Mouse (Mus musculus) midbrain, embryonic 10.5 days (tissue): ENCODE data around the gene Wbp2nl. TPM values are rescaled to one million over a fixed set of nuclear protein-coding genes. Genes with fewer than 3 reads are reported as not detected.

ENCODE experiments used
- DNase-seq: peaks from one replicate; pipeline ENCODE4 v3.0.0-alpha.2; 2017; ENCODE audit warnings: low spot score
- H3K27ac ChIP-seq: fragments of 300-500 bp; sonication (generic); replicated peaks from 2 replicates; pipeline ENCODE4 v1.5.1; 2016; ENCODE audit warnings: mild to moderate bottlenecking
- H3K27me3 ChIP-seq: fragments of 300-500 bp; sonication (generic); 2 replicates; pipeline ENCODE4 v1.6.1; 2016; ENCODE audit warnings: low read depth, mild to moderate bottlenecking; ENCODE audit not compliant: poor library complexity, severe bottlenecking
- H3K36me3 ChIP-seq: fragments of 300-500 bp; sonication (generic); 2 replicates; pipeline ENCODE4 v1.6.1; 2016; ENCODE audit warnings: mild to moderate bottlenecking, moderate library complexity
- H3K4me1 ChIP-seq: fragments of 300-500 bp; sonication (generic); 2 replicates; pipeline ENCODE4 v1.6.1; 2016
- H3K4me3 ChIP-seq: fragments of 300-500 bp; sonication (generic); 2 replicates; pipeline ENCODE4 v1.5.1; 2016; ENCODE audit warnings: mild to moderate bottlenecking, moderate library complexity
- H3K9me3 ChIP-seq: fragments of 300-500 bp; sonication (generic); replicated peaks from 2 replicates; pipeline ENCODE4 v1.6.1; 2016; ENCODE audit warnings: mild to moderate bottlenecking
- WGBS: fragments of 180-500 bp; shearing (Covaris S2); methylation state at CpG from one replicate; pipeline ENCODE4 v1.1.7; 2016; 5-methylcytosine and 5-hydroxymethylcytosine counted together
- polyA plus RNA-seq: library from polyadenylated mRNA; unstranded; fragments of >200 nt; fragmentation: Nextera tagmentation; extraction: Ambion mirVana; gene quantifications from 2 replicates; pipeline ENCODE4 v1.2.1, GENCODE M21; 2016

Gene Wbp2nl
- polyA plus RNA-seq, 1 experiment from 2014 or later, result 0.11 TPM

DNA sequence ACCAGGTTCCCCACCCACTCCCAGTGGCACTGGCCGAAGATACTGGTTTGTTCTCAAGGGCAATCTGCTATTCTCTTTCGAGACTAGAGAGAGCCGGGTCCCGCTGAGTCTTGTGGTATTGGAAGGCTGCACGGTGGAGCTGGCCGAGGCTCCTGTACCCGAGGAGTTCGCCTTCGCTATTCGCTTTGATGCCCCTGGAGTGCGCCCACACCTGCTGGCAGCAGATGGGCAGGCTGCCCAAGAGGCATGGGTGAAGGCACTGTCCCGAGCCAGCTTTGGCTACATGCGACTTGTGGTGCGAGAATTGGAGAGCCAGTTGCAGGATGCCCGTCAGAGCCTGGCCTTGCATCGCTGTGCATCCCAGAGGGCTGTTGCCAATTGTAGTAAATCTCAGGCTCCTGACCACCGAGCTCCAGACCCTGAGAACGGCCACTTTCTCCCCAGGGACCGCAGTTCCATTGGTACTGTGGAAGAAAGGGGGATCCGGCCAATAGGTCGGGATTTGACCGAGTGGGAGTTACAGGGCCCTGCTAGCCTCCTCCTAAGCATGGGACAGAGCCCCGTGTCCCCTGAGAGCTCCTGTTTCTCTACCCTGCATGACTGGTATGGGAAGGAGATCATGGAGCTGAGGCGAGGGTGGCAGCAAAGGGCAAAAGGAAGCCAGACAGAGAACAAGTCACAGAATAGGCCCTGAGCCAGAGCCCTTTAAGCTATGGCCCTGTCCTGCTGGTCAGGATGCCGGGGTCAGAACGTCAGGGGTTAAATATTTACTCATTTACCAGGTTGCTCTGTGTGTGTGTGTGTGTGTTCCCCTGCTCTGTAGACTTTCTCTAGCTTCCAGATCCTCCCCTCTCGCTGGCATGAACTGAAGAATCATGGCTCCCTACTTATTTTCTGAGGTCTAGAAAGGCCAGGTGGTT, 44.9 kb downstream of the Wbp2nl start:
- H3K27ac ChIP-seq, result 0 out of 2 replicates have a peak overlapping the region, but pooled peaks have one; percentile 15
- no peaks in the 10 kb centered on the region for H3K9me3 ChIP-seq
- H3K27me3 ChIP-seq, result peaks cover 34% of the 10 kb centered on the region
- no peak for DNase-seq
- WGBS, result 90% methylated on average over 27 of the region's 27 CpGs
- H3K4me1 ChIP-seq, result peaks cover 49% of the 10 kb centered on the region
- H3K36me3 ChIP-seq, result peaks cover 14% of the 10 kb centered on the region
- H3K4me3 ChIP-seq, result no peak overlapping the region

DNA sequence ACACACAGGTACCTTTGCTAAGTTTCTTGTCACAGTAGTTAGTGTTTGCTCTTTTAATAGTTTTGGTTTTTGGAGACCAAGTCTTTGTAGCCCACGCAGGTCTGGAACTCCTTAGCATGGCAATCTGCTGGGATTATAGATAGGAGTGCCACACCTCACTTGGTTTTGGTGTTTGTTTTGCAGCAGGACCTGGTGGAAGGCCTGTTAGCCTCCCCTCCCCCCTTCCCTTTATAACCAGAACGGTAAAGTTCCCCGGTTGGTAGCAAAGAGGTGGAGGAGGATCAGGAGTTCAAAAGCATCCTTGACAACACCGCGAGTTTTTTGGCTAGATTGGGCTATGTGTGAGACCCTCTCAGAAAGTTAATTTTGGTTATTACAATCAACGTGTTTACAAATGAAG, 46.2 kb downstream of the Wbp2nl start:
- H3K9me3 ChIP-seq, result no peaks in the 10 kb centered on the region
- H3K27ac ChIP-seq, result 0 out of 2 replicates have a peak overlapping the region, but pooled peaks have one; percentile 42
- no peak for DNase-seq
- peaks cover 28% of the 10 kb centered on the region for H3K36me3 ChIP-seq
- 89% methylated on average over 6 of the region's 6 CpGs for WGBS
- peaks cover 42% of the 10 kb centered on the region for H3K4me1 ChIP-seq
- peaks cover 24% of the 10 kb centered on the region for H3K27me3 ChIP-seq
- H3K4me3 ChIP-seq, result no peak overlapping the region

DNA sequence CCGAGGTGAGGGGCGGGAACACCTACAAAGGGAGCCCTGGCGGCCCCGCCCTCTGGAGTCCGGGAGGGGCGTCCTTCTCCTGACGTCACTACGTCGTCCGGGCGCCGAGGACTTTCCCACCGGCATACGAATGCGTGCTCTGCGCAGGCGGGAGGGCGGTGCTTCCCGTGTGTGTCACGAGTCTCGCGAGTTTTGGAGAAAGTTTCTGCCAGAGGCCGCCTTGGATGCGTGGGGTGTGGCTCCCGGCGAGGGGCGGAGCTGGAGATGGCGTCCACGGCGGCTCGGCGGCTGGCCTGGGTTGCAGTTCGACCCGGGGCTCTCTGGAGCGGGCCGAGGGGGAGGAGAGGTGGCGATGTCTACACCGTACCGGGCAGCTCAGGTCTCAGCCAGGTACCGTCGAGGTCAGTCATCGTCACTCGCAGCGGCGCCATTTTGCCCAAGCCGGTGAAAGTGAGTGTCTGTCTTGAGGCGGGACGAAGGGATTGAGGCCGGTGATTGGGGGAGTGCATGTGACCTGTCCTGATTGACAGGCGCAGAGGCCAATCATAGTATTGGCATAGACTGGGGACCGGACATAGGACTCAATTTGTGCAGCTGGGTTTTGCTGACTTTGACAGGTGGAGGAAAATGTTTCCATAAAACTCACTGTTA, 47.2 kb downstream of the Wbp2nl start:
- peaks cover 38% of the 10 kb centered on the region for H3K36me3 ChIP-seq
- peak overlapping the region; percentile 95 for H3K27ac ChIP-seq
- H3K4me1 ChIP-seq, result peaks cover 34% of the 10 kb centered on the region
- H3K27me3 ChIP-seq, result peaks cover 15% of the 10 kb centered on the region
- WGBS, result under 1% methylated on average over 51 of the region's 51 CpGs
- no peaks in the 10 kb centered on the region for H3K9me3 ChIP-seq
- peak; percentile 98 for DNase-seq
- peak overlapping the region; percentile 80 for H3K4me3 ChIP-seq

DNA sequence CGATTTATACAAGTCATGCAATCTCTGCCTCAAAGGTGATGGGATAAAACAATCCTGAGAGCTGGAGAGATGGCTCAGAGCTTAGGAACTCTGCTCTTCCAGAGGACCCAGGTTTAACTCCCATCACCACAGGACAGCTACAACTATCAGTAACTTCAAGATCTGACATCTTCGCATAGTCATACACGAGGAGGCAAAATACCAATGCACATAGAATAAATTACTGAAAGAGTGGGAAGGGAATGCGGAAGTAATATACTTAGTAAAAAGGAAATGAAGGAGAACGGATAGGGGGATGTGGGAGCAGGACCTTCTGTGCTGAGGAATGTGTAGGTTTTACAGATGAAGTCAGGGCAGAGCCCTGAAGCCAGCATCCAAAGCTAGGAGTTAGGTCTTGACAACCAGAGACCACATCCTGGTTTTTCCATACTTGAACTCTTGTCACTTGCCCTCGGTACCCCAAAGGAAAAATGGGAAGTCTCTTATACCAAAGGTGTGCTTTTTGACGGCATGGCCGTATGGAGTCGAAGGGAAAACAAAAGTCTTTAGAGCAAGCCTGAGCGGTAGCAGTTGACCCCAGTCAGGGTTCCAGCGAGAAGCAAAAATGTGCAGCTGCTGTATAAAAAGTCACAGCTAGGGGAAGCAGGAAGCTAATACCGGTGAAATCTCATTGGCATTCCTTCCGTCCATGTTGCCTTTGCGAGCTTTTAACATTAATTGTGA, 48.0 kb downstream of the Wbp2nl start:
- Histone ChIP-seq H3K36me3 (peaks cover 40% of the 10 kb centered on the region), H3K27ac (peak overlapping the region; percentile 95), H3K9me3 (no peaks in the 10 kb centered on the region), H3K4me3 (peak overlapping the region; percentile 80), H3K27me3 (peaks cover 7% of the 10 kb centered on the region; the same call in 1 of the 2 replicates), H3K4me1 (peaks cover 28% of the 10 kb centered on the region)
- WGBS, result 68% methylated on average over 14 of the region's 14 CpGs
- DNase-seq, result no peak

DNA sequence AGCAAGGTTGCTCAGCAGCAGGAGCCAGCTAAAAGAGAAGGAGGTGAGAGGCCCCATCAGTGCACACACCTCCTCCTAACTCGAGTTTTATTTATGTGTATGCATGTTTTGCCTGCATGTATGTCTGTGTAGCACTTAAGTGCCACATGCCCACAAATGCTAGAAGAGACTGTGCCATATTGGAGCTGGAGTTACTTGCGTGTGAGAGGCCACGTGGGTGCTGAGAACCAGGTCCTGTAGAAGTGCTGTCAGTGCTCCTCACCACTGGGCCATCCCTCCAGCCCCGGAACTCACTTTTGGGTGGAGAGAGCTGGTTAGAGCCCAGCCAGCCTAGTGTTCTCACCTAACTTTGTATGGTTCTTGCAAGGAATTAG, 48.5 kb downstream of the Wbp2nl start:
- H3K36me3 ChIP-seq, result peaks cover 40% of the 10 kb centered on the region
- WGBS, result 86% methylated on average over 4 of the region's 4 CpGs

DNA sequence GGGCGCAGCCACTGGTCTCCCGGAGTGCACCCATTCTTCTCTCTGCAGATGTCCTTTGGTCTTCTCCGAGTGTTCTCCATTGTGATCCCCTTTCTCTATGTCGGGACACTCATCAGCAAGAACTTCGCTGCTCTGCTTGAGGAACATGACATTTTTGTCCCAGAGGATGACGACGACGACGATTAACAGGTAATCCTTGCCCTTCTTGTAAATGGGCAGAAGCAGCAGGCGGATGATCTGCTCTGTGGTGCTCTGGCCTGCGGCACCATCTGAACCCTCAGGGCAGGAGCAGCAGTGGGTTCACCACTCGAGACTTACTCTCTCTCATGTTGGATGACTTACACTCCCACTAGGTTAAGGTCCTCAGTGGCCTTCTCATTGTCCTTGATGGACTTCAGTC, 49.1 kb downstream of the Wbp2nl start:
- WGBS, result 91% methylated on average over 12 of the region's 12 CpGs
- no peak overlapping the region for H3K27ac ChIP-seq
- H3K4me3 ChIP-seq, result no peak overlapping the region
- peaks cover 38% of the 10 kb centered on the region for H3K4me1 ChIP-seq
- DNase-seq, result no peak
- no peaks in the 10 kb centered on the region for H3K9me3 ChIP-seq
- peaks cover 40% of the 10 kb centered on the region for H3K36me3 ChIP-seq
- H3K27me3 ChIP-seq, result no peaks in the 10 kb centered on the region

More for the DNA sequence above, 48.5 kb downstream of the Wbp2nl start:
- DNase-seq, result no peak
- Histone ChIP-seq H3K27ac (no peak overlapping the region), H3K4me1 (peaks cover 32% of the 10 kb centered on the region), H3K4me3 (peak overlapping the region; percentile 80), H3K9me3 (no peaks in the 10 kb centered on the region), H3K27me3 (0 out of 2 replicates have a peak, but pooled peaks cover 1% of the 10 kb centered on the region)

DNA sequence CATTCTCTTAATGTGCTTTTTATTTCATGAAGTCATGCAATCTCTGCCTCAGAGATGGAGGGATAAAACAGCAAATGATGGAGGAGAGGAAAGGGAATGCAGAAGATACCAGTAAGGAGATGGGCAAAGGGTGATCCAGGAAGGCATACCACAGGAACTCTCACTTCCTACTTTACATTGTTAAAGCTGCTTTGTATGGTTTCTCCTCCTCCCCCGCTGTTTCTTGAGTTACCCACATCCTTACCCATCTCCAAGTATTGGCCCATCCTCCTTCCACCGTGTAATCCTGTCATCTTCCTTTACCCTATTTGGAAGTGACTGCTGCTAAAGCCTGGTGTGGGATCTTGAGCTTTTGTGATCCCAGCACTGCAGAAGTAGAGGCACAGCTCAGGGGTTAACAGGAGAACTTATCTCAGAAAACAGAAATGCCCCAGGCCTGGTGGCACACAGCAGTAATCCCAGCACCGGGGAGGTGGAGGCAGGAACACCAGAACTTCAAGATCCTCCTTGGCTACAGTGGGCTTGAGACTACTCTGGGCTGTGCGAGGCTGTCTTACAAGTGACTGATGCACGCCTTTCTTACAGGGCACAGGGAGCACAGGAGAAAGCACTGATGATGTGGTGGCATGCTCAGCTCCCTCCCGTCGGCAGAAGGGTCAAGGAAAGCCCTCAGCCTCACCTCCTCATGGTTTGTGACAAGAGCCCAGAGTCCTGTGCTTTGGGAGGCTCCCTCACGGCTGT, 49.7 kb downstream of the Wbp2nl start:
- no peaks in the 10 kb centered on the region for H3K27me3 ChIP-seq
- H3K4me3 ChIP-seq, result no peak overlapping the region
- H3K4me1 ChIP-seq, result peaks cover 44% of the 10 kb centered on the region
- WGBS, result 93% methylated on average over 8 of the region's 8 CpGs
- no peak for DNase-seq
- peaks cover 40% of the 10 kb centered on the region for H3K36me3 ChIP-seq
- H3K27ac ChIP-seq, result no peak overlapping the region
- H3K9me3 ChIP-seq, result no peaks in the 10 kb centered on the region

DNA sequence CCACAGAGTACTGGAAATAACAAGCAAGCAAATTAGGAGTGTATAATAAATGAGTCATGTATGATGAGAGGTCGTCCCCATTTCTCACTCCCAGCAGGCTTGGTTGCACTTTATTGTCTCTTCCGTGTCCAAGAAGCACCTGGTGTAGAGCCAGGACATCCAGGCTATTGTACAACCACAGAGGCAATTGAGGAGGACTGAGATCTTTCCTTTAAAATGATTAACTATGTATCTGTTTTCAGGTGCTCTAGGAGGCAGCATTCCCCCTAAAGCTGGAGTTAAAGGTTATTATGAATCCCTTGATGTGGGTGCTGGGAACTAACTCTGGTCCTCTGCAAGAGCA, 50.2 kb downstream of the Wbp2nl start:
- no peak for DNase-seq
- no peak overlapping the region for H3K4me3 ChIP-seq
- H3K9me3 ChIP-seq, result no peaks in the 10 kb centered on the region
- peaks cover 40% of the 10 kb centered on the region for H3K36me3 ChIP-seq
- H3K4me1 ChIP-seq, result peaks cover 45% of the 10 kb centered on the region
- H3K27ac ChIP-seq, result no peak overlapping the region
- WGBS, result 93% methylated on average over 2 of the region's 2 CpGs
- no peaks in the 10 kb centered on the region for H3K27me3 ChIP-seq

DNA sequence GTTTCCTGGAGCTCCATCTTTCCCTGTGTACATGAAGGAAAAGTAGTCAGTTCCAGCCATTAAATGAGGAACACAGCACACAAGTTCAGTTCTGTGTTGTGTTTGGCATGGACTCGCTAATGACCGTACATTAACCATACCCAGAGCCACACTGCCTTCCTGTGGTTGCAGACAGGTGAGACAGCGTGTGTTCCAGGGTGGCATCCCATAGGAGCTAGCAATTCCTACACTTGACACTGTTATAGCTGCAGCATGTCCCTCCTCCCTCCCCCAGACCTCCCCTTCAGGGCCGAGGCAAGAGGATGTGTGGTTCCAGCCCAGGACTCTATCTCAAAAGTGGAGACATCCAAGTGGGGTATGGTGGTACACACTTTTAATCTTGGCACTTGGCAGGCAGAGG, 51.6 kb downstream of the Wbp2nl start:
- peaks cover 40% of the 10 kb centered on the region for H3K36me3 ChIP-seq
- no peak for DNase-seq
- WGBS, result 89% methylated on average over 4 of the region's 4 CpGs
- H3K9me3 ChIP-seq, result no peaks in the 10 kb centered on the region
- peaks cover 43% of the 10 kb centered on the region for H3K4me1 ChIP-seq
- no peak overlapping the region for H3K4me3 ChIP-seq
- H3K27me3 ChIP-seq, result no peaks in the 10 kb centered on the region
- H3K27ac ChIP-seq, result no peak overlapping the region

DNA sequence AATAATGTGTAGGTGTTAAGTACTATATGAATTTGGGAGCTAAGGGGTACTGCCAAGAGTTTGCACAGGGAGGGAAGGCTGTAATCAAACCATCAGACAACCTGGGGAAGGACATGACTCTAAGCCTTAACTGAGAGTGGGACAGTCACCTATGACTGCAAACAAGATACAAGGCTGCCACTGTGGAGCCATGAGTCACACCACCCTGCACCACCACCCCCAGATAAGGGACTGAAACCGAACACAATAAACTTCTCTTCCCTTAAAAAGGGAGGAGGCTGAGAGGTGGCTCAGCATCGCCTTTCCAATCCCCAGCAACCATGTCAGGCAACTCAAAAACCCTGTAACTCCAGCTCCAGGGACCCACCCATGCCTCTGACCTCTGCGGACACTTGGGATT, 52.7 kb downstream of the Wbp2nl start:
- Histone ChIP-seq H3K36me3 (peaks cover 40% of the 10 kb centered on the region), H3K9me3 (no peaks in the 10 kb centered on the region), H3K4me1 (peaks cover 41% of the 10 kb centered on the region), H3K27me3 (no peaks in the 10 kb centered on the region), H3K4me3 (no peak overlapping the region), H3K27ac (no peak overlapping the region)
- WGBS, result 87% methylated on average over 3 of the region's 3 CpGs
- no peak for DNase-seq

DNA sequence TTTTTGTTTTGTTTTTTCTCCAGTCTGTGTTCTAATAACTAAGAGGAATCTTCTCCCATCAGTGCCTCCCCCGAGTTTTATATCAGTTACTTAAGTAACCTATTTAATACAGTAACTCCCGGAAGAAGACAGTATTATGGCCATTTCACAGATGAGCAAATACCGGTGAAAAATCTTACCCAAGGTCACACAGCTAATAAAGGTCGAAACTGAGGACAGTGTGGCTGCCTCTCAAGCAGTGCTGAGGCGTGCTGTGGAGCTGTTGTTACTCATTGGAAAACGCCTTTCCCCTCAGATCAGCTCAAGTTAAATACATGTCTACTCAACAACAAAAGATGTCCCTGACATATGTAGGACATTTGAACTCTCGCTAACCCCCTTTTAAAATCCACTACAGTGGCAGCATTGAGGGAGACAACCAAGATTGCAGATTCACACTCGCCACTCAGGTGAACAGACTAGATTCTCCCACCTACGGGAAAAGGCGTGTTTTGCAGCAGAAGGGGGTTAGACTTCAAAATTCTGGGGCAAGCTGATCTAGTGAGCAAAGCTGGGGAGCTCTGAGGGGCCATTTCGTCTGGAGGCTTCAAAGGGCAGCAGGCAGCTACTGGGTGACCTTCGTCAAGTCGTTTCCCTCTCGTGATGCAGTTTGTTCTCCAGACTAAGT, 54.5 kb downstream of the Wbp2nl start:
- H3K27me3 ChIP-seq, result no peaks in the 10 kb centered on the region
- H3K27ac ChIP-seq, result peak overlapping the region; percentile 97
- 37% methylated on average over 14 of the region's 14 CpGs for WGBS
- no peaks in the 10 kb centered on the region for H3K9me3 ChIP-seq
- peaks cover 26% of the 10 kb centered on the region for H3K4me1 ChIP-seq
- DNase-seq, result peak; percentile 27
- H3K4me3 ChIP-seq, result peak overlapping the region; percentile 98
- peaks cover 30% of the 10 kb centered on the region for H3K36me3 ChIP-seq

DNA sequence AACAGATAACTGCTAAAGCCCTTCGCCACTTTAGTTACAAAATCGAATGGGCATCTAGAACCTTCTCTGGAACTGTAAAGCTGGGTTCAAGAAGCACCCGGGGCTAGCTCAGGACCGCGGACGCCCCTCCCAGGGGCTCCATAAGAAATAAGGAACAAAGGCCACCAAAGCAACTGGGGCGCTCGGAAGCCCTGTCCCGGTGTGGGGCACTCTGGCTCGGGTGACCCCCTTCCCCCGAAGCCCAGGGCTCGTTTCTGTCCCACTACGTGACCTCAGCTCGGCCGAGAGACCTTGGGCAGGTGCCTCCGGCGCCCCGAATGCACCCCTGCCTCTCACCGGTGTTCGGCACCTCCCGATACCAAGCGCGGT, 55.0 kb downstream of the Wbp2nl start:
- Histone ChIP-seq H3K4me3 (peak overlapping the region; percentile 98), H3K36me3 (peaks cover 25% of the 10 kb centered on the region), H3K4me1 (peaks cover 27% of the 10 kb centered on the region), H3K27me3 (no peaks in the 10 kb centered on the region), H3K27ac (peak overlapping the region; percentile 97), H3K9me3 (no peaks in the 10 kb centered on the region)
- no peak for DNase-seq
- under 1% methylated on average over 23 of the region's 23 CpGs for WGBS
